Mouse (Mus musculus) testis, adult 2 months (tissue): ENCODE data around the gene Nadk2.

Source experiments
- CTCF ChIP-seq: fragments of 200-500 bp; IDR thresholded peaks from 2 replicates; pipeline ENCODE4 v1.5.1; 2012; ENCODE audit warnings: low read depth, mild to moderate bottlenecking, inconsistent platforms, low read length, moderate library complexity; ENCODE audit not compliant: control insufficient read depth, insufficient read depth, insufficient replicate concordance
- POLR2A ChIP-seq: fragments of 200-500 bp; IDR thresholded peaks from 2 replicates; pipeline ENCODE4 v1.6.1; 2012; ENCODE audit warnings: low read depth, mild to moderate bottlenecking, inconsistent platforms, low read length, moderate library complexity; ENCODE audit not compliant: control insufficient read depth

DNA sequence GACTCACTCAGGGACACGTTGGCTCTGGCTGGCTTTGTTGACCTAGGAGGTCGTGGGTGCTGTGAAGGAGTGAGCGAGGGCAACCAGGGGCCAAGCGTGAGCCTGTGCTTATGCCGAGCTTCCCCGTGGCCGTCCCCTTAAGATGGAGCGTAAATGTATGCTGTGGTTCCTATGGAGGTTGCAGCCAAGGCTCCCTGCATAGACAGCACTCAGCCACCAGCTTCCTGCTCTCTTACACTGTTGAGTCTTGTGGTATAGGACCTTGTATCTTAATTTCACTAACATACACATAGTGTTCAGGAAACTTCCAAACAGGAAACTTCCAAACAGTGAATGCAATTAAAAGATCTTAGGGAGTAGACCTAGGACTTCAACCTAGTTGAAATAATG lies 17.6 kb downstream of the Nadk2 start:
- TF ChIP-seq POLR2A: no peak
- TF ChIP-seq CTCF: no peak
